Mouse (Mus musculus) G1E (cell line): ENCODE results near the gene Atp8b4.

Experiments used
- CTCF ChIP-seq: IDR thresholded peaks from 2 replicates; pipeline ENCODE4 v1.5.1; 2012; ENCODE audit warnings: low read depth, low read length, inconsistent platforms, mixed read lengths
- GATA1 ChIP-seq: IDR thresholded peaks from 2 replicates; pipeline ENCODE4 v1.6.1; 2012; ENCODE audit warnings: borderline replicate concordance, low read length, inconsistent platforms, mixed read lengths
- GATA2 ChIP-seq: IDR thresholded peaks from 2 replicates; pipeline ENCODE4 v1.6.1; 2012; ENCODE audit warnings: low read depth, low read length, inconsistent platforms, borderline replicate concordance
- POLR2AphosphoS5 ChIP-seq: IDR thresholded peaks from 2 replicates; pipeline ENCODE4 v1.6.1; 2012; ENCODE audit warnings: low read depth, low read length, inconsistent platforms; ENCODE audit not compliant: insufficient replicate concordance
- TAL1 ChIP-seq: conservative IDR thresholded peaks from 2 replicates; pipeline ENCODE4 v1.6.1; 2012; ENCODE audit warnings: low read depth, low read length, inconsistent platforms, mixed read lengths

- TF ChIP-seq CTCF, result no peak
- no peak for TF ChIP-seq TAL1
- TF ChIP-seq GATA1, result no peak
- no peak for TF ChIP-seq POLR2AphosphoS5
- TF ChIP-seq GATA2, result no peak
These were observed 55.4 kb downstream of the Atp8b4 start for GRCm38 (mm10) chr2:126445039-126445438.
